Mouse (Mus musculus): Measurements from ENCODE around the gene Shisa6. TPM values are rescaled to one million over a fixed set of nuclear protein-coding genes. Genes with fewer than 3 reads are reported as not detected.
A peak's percentile ranks its signal among the peaks of the same experiment; 100 is the strongest.

Gene Shisa6
- polyA plus RNA-seq, 1 experiment = 40.7 TPM

GRCm38 (mm10) chr11:66366809-66367685 lies 158.7 kb downstream of the Shisa6 start:
- 0 out of 2 replicates have a peak, but pooled peaks cover 2% of the 10 kb centered on the region for H3K4me1 ChIP-seq (ENCODE audit: control insufficient read depth, insufficient read depth, low read length)
- DNase-seq = no peak
- no peak overlapping the region for H3K4me3 ChIP-seq (replicated peaks; ENCODE audit: insufficient read depth, low read depth, low read length)
- TF ChIP-seq POLR2A (IDR thresholded peaks at IDR 0.05; ENCODE audit: borderline replicate concordance, insufficient read depth, low read length) = no peak
- H3K27ac ChIP-seq (ENCODE audit: insufficient read depth, low read length) = no peak overlapping the region
- H3K27me3 ChIP-seq (ENCODE audit: control insufficient read depth, insufficient read depth, low read length) = no peaks in the 10 kb centered on the region
- 58% methylated on average over 8 of the region's 8 CpGs for WGBS

- 5% methylated on average over 1 of the region's 1 CpGs for WGBS
- Histone ChIP-seq H3K27me3 (ENCODE audit: control insufficient read depth, insufficient read depth, low read length) (no peaks in the 10 kb centered on the region), H3K4me3 (replicated peaks; ENCODE audit: insufficient read depth, low read depth, low read length) (no peak overlapping the region), H3K4me1 (ENCODE audit: control insufficient read depth, insufficient read depth, low read length) (no peaks in the 10 kb centered on the region), H3K27ac (ENCODE audit: insufficient read depth, low read length) (no peak overlapping the region)
- DNase-seq = no peak
- no peak for TF ChIP-seq POLR2A (IDR thresholded peaks at IDR 0.05; ENCODE audit: borderline replicate concordance, insufficient read depth, low read length)
Observed at GRCm38 (mm10) chr11:66359811-66360210, 166.0 kb downstream of the Shisa6 start.

GRCm38 (mm10) chr11:66344822-66345221 lies 180.9 kb downstream of the Shisa6 start:
- 63% methylated on average over 3 of the region's 3 CpGs for WGBS
- Histone ChIP-seq H3K4me1 (ENCODE audit: control insufficient read depth, insufficient read depth, low read length) (no peaks in the 10 kb centered on the region), H3K27me3 (ENCODE audit: control insufficient read depth, insufficient read depth, low read length) (no peaks in the 10 kb centered on the region), H3K27ac (ENCODE audit: insufficient read depth, low read length) (no peak overlapping the region), H3K4me3 (replicated peaks; ENCODE audit: insufficient read depth, low read depth, low read length) (no peak overlapping the region)
- DNase-seq = no peak
- TF ChIP-seq POLR2A (IDR thresholded peaks at IDR 0.05; ENCODE audit: borderline replicate concordance, insufficient read depth, low read length) (no peak), CTCF (IDR thresholded peaks at IDR 0.05; ENCODE audit: borderline replicate concordance, insufficient read depth, low read depth, low read length) (no peak)

GRCm38 (mm10) chr11:66336313-66336712 lies 189.5 kb downstream of the Shisa6 start:
- H3K4me1 ChIP-seq (ENCODE audit: control insufficient read depth, insufficient read depth, low read length) = no peaks in the 10 kb centered on the region
- TF ChIP-seq CTCF (IDR thresholded peaks at IDR 0.05; ENCODE audit: borderline replicate concordance, insufficient read depth, low read depth, low read length) = no peak
- TF ChIP-seq POLR2A (IDR thresholded peaks at IDR 0.05; ENCODE audit: borderline replicate concordance, insufficient read depth, low read length) = no peak
- H3K4me3 ChIP-seq (replicated peaks; ENCODE audit: insufficient read depth, low read depth, low read length) = no peak overlapping the region
- no peak overlapping the region for H3K27ac ChIP-seq (ENCODE audit: insufficient read depth, low read length)
- H3K27me3 ChIP-seq (ENCODE audit: control insufficient read depth, insufficient read depth, low read length) = no peaks in the 10 kb centered on the region
- no peak for DNase-seq

GRCm38 (mm10) chr11:66312764-66313163 lies 213.0 kb downstream of the Shisa6 start:
- peak; percentile 18 to 45 for DNase-seq
- no peak overlapping the region for H3K4me3 ChIP-seq (replicated peaks; ENCODE audit: insufficient read depth, low read depth, low read length)
- TF ChIP-seq CTCF (IDR thresholded peaks at IDR 0.05; ENCODE audit: borderline replicate concordance, insufficient read depth, low read depth, low read length) = no peak
- no peak for TF ChIP-seq POLR2A (IDR thresholded peaks at IDR 0.05; ENCODE audit: borderline replicate concordance, insufficient read depth, low read length)
- H3K27me3 ChIP-seq (ENCODE audit: control insufficient read depth, insufficient read depth, low read length) = no peaks in the 10 kb centered on the region
- H3K4me1 ChIP-seq (ENCODE audit: control insufficient read depth, insufficient read depth, low read length) = 0 out of 2 replicates have a peak, but pooled peaks cover 3% of the 10 kb centered on the region
- WGBS = 21% methylated on average over 7 of the region's 7 CpGs
- H3K27ac ChIP-seq (ENCODE audit: insufficient read depth, low read length) = no peak overlapping the region

- H3K27ac ChIP-seq (ENCODE audit: insufficient read depth, low read length) = no peak overlapping the region
- no peaks in the 10 kb centered on the region for H3K4me1 ChIP-seq (ENCODE audit: control insufficient read depth, insufficient read depth, low read length)
- H3K27me3 ChIP-seq (ENCODE audit: control insufficient read depth, insufficient read depth, low read length) = no peaks in the 10 kb centered on the region
- TF ChIP-seq CTCF (IDR thresholded peaks at IDR 0.05; ENCODE audit: borderline replicate concordance, insufficient read depth, low read depth, low read length) (no peak), POLR2A (IDR thresholded peaks at IDR 0.05; ENCODE audit: borderline replicate concordance, insufficient read depth, low read length) (no peak)
- WGBS = 65% methylated on average over 1 of the region's 1 CpGs
- no peak for DNase-seq
- H3K4me3 ChIP-seq (replicated peaks; ENCODE audit: insufficient read depth, low read depth, low read length) = no peak overlapping the region
Observed at GRCm38 (mm10) chr11:66304396-66304795, 221.4 kb downstream of the Shisa6 start.

- Histone ChIP-seq H3K4me3 (replicated peaks; ENCODE audit: insufficient read depth, low read depth, low read length) (no peak overlapping the region), H3K27ac (ENCODE audit: insufficient read depth, low read length) (no peak overlapping the region), H3K27me3 (ENCODE audit: control insufficient read depth, insufficient read depth, low read length) (no peaks in the 10 kb centered on the region), H3K4me1 (ENCODE audit: control insufficient read depth, insufficient read depth, low read length) (peaks cover 3% of the 10 kb centered on the region)
- 93% methylated on average over 2 of the region's 2 CpGs for WGBS
- no peak for DNase-seq
- TF ChIP-seq POLR2A (IDR thresholded peaks at IDR 0.05; ENCODE audit: borderline replicate concordance, insufficient read depth, low read length) (no peak), CTCF (IDR thresholded peaks at IDR 0.05; ENCODE audit: borderline replicate concordance, insufficient read depth, low read depth, low read length) (no peak)
Observed at GRCm38 (mm10) chr11:66274707-66275081, 251.1 kb downstream of the Shisa6 start.

All from cerebellum, adult 2 months (tissue).